Mouse (Mus musculus) spleen, embryonic (tissue): ENCODE measurements around the gene Zfp566.

ENCODE experiments used
- CTCF ChIA-PET: fragments of 350-600 bp; sonication (Branson Sonifier 250); formaldehyde crosslinking; loops from one replicate; lab custom pipeline; 2022; lab: Charles Lee

Zfp566 gene

GRCm38 (mm10) chr7:30062478-30062877 is 27.8 kb downstream of the Zfp566 start:
- CTCF ChIA-PET: no interaction called here

GRCm38 (mm10) chr7:30060341-30060740 is 30.0 kb downstream of the Zfp566 start:
- CTCF ChIA-PET: no interaction called here

GRCm38 (mm10) chr7:30053591-30053990 is 36.7 kb downstream of the Zfp566 start:
- CTCF ChIA-PET: interaction anchor here (0.6 kb wide), 1 partner anchor 601 kb away, joined by 3 read pairs; no protein-coding TSS in a partner anchor

GRCm38 (mm10) chr7:30050882-30051548 is 39.3 kb downstream of the Zfp566 start, which contains the start of gene Zfp14:
TSS of gene Zfp14 (minus strand) at chr7:30051380.
- CTCF ChIA-PET: no interaction called here

- CTCF ChIA-PET: no interaction called here
Observed at GRCm38 (mm10) chr7:30048126-30048525, 42.2 kb downstream of the Zfp566 start.

GRCm38 (mm10) chr7:30044354-30044753 is 46.0 kb downstream of the Zfp566 start:
- CTCF ChIA-PET: interaction anchor here (0.6 kb wide), 1 partner anchor 45 kb away, joined by 4 read pairs; no protein-coding TSS in a partner anchor

- CTCF ChIA-PET: no interaction called here
Observed at GRCm38 (mm10) chr7:30034331-30034730, 56.0 kb downstream of the Zfp566 start.

- CTCF ChIA-PET: no interaction called here
Observed at GRCm38 (mm10) chr7:30031379-30031778, 58.9 kb downstream of the Zfp566 start.

- CTCF ChIA-PET: no interaction called here
Observed at GRCm38 (mm10) chr7:30030677-30031076, 59.6 kb downstream of the Zfp566 start.

- CTCF ChIA-PET: no interaction called here
Observed at GRCm38 (mm10) chr7:30028572-30028971, 61.8 kb downstream of the Zfp566 start.
